Mouse (Mus musculus) CH12.LX (cell line): ENCODE data around the gene D230025D16Rik. TPM values are rescaled to one million over a fixed set of nuclear protein-coding genes. Genes with fewer than 3 reads are reported as not detected.

Source experiments
- DNase-seq: peaks from one replicate; pipeline ENCODE4 v3.0.0-alpha.2; 2013; ENCODE audit errors: extremely low read depth
- H3K27ac ChIP-seq: 2 replicates; pipeline ENCODE4 v1.5.1; 2012; ENCODE audit warnings: low read depth, mild to moderate bottlenecking, control low read depth, moderate library complexity; ENCODE audit not compliant: insufficient read depth
- H3K27me3 ChIP-seq: replicated peaks from 2 replicates; pipeline ENCODE3; 2012; ENCODE audit warnings: inconsistent platforms
- H3K36me3 ChIP-seq, 2 experiments: replicated peaks in 1 of 2; 2 replicates each; pipeline versions ENCODE3 to v1.6.1; 2012; ENCODE audit warnings: inconsistent platforms in 1 of 2, low read length in 1 of 2, mild to moderate bottlenecking in 1 of 2, mixed read lengths in 1 of 2, moderate library complexity in 1 of 2; ENCODE audit not compliant: control insufficient read depth in 1 of 2, insufficient read depth in 1 of 2
- H3K4me1 ChIP-seq, 2 experiments: 2 replicates each; pipeline ENCODE4 v1.6.1; 2012; ENCODE audit warnings: inconsistent platforms in 1 of 2, moderate library complexity in 1 of 2; ENCODE audit not compliant: insufficient read depth in 2 of 2, control insufficient read depth in 1 of 2
- H3K4me2 ChIP-seq: 2 replicates; pipeline ENCODE4 v1.6.1; 2012; ENCODE audit warnings: low read depth, mild to moderate bottlenecking, control low read depth; ENCODE audit not compliant: poor library complexity, insufficient read depth, severe bottlenecking
- H3K4me3 ChIP-seq, 3 experiments: fragments of 150-350 bp in 1 of 3; sonication (generic) in 1 of 3; replicated peaks in 1 of 3; 2 replicates each; pipeline versions ENCODE3 to v1.5.1; 2011 to 2012; ENCODE audit warnings: low read depth in 2 of 3, low read length in 2 of 3, mild to moderate bottlenecking in 2 of 3, moderate library complexity in 2 of 3, control low read depth in 1 of 3, improper control_type of control experiment in 1 of 3, inconsistent platforms in 1 of 3, mixed read lengths in 1 of 3; ENCODE audit not compliant: poor library complexity in 1 of 3
- H3K79me2 ChIP-seq: replicated peaks from 2 replicates; pipeline ENCODE4 v1.6.1; 2012; ENCODE audit warnings: mild to moderate bottlenecking, moderate library complexity; ENCODE audit not compliant: control insufficient read depth, poor library complexity, insufficient read depth, severe bottlenecking; ENCODE audit errors: extremely low read depth
- H3K9ac ChIP-seq: 2 replicates; pipeline ENCODE4 v1.6.1; 2012; ENCODE audit warnings: low read depth, mild to moderate bottlenecking, control low read depth, moderate library complexity; ENCODE audit not compliant: insufficient read depth
- H3K9me3 ChIP-seq: replicated peaks from 2 replicates; pipeline ENCODE3; 2012; ENCODE audit warnings: low read length, inconsistent platforms, mixed read lengths
- CTCF ChIP-seq, 2 experiments: IDR thresholded peaks in 1 of 2; conservative IDR thresholded peaks in 1 of 2; 2 replicates each; pipeline ENCODE4 v1.5.1; 2011 to 2012; ENCODE audit warnings: low read depth in 2 of 2, low read length in 2 of 2, improper control_type of control experiment in 1 of 2, inconsistent platforms in 1 of 2, mild to moderate bottlenecking in 1 of 2, moderate library complexity in 1 of 2
- ELF1 ChIP-seq: IDR thresholded peaks from 2 replicates; pipeline ENCODE4 v1.6.1; 2014; ENCODE audit warnings: low read depth, mild to moderate bottlenecking, inconsistent platforms, low read length, improper control_type of control experiment
- JUN ChIP-seq: IDR thresholded peaks from 2 replicates; pipeline ENCODE4 v1.6.1; 2011; ENCODE audit warnings: low read depth, mild to moderate bottlenecking, low read length, improper control_type of control experiment, moderate library complexity; ENCODE audit not compliant: insufficient read depth
- KAT2A ChIP-seq: IDR thresholded peaks from 2 replicates; pipeline ENCODE4 v1.6.1; 2012; ENCODE audit warnings: low read length, improper control_type of control experiment, inconsistent platforms; ENCODE audit not compliant: insufficient replicate concordance
- MAFK ChIP-seq: IDR thresholded peaks from 2 replicates; pipeline ENCODE4 v1.6.1; 2011; ENCODE audit warnings: low read length, improper control_type of control experiment; ENCODE audit not compliant: insufficient replicate concordance
- MAZ ChIP-seq: IDR thresholded peaks from 2 replicates; pipeline ENCODE4 v1.6.1; 2012; ENCODE audit warnings: low read depth, mild to moderate bottlenecking, inconsistent platforms, low read length, improper control_type of control experiment, moderate library complexity
- MXI1 ChIP-seq: IDR thresholded peaks from 2 replicates; pipeline ENCODE4 v1.6.1; 2011; ENCODE audit warnings: mild to moderate bottlenecking, low read depth, low read length, improper control_type of control experiment
- PAX5 ChIP-seq: IDR thresholded peaks from 2 replicates; pipeline ENCODE4 v1.6.1; 2012; ENCODE audit warnings: low read length, inconsistent platforms, mixed read lengths
- RAD21 ChIP-seq: IDR thresholded peaks from 2 replicates; pipeline ENCODE4 v1.6.1; 2011; ENCODE audit warnings: low read depth, mild to moderate bottlenecking, low read length, improper control_type of control experiment, moderate library complexity
- SMC3 ChIP-seq: IDR thresholded peaks from 2 replicates; pipeline ENCODE4 v1.6.1; 2011; ENCODE audit warnings: low read depth, low read length, improper control_type of control experiment
- UBTF ChIP-seq: IDR thresholded peaks from 2 replicates; pipeline ENCODE4 v1.6.1; 2012; ENCODE audit warnings: low read depth, mild to moderate bottlenecking, inconsistent platforms, low read length, improper control_type of control experiment, moderate library complexity
- USF2 ChIP-seq: conservative IDR thresholded peaks from 2 replicates; pipeline ENCODE4 v1.6.1; 2011; ENCODE audit warnings: low read depth, low read length, improper control_type of control experiment
- ZC3H11A ChIP-seq: IDR thresholded peaks from 2 replicates; pipeline ENCODE4 v1.6.1; 2012; ENCODE audit warnings: low read depth, mild to moderate bottlenecking, inconsistent platforms, low read length, improper control_type of control experiment
- ZKSCAN1 ChIP-seq: IDR thresholded peaks from 2 replicates; pipeline ENCODE4 v1.6.1; 2012; ENCODE audit warnings: low read depth, inconsistent platforms, low read length, improper control_type of control experiment, borderline replicate concordance
- ZMIZ1 ChIP-seq: IDR thresholded peaks from 2 replicates; pipeline ENCODE4 v1.6.1; 2012; ENCODE audit warnings: low read depth, mild to moderate bottlenecking, inconsistent platforms, low read length, improper control_type of control experiment
- ZNF384 ChIP-seq: IDR thresholded peaks from 2 replicates; pipeline ENCODE4 v1.6.1; 2012; ENCODE audit warnings: low read depth, low read length, improper control_type of control experiment, inconsistent platforms
- dilution Hi-C: fragments of 300-500 bp; cut with MboI; formaldehyde crosslinking; loops from 2 replicates; pipeline ENCODE4 v1.14.3; 2020; ENCODE audit warnings: low sequenced_read_pairs; ENCODE audit not compliant: extremely low pct_unique_long_range_greater_than_20kb, extremely low pct_ligation_motif_present
- in situ Hi-C: fragments of 300-500 bp; cut with MboI; formaldehyde crosslinking; loops from 3 replicates; pipeline ENCODE4 v1.14.3; 2019; ENCODE audit warnings: low sequenced_read_pairs, low pct_ligation_motif_present, low pct_unique_long_range_greater_than_20kb, mixed read lengths
- polyA plus RNA-seq: library from polyadenylated mRNA; unstranded; fragments of >175 nt; gene quantifications from 2 replicates; pipeline ENCODE4 v1.2.1, GENCODE M21; 2012; ENCODE audit warnings: low read depth; ENCODE audit not compliant: insufficient read length
- total RNA-seq, 2 experiments: library from RNA; depleted of rRNA; stranded (reverse); fragments of 300-350 nt in 1 of 2; fragments of >200 nt in 1 of 2; gene quantifications; 2 replicates each; pipeline ENCODE4 v1.2.3; 2012 to 2014

The D230025D16Rik gene
- total and polyA plus RNA-seq, 3 experiments: 10.7 to 21.5 (median 14.0) TPM

DNA sequence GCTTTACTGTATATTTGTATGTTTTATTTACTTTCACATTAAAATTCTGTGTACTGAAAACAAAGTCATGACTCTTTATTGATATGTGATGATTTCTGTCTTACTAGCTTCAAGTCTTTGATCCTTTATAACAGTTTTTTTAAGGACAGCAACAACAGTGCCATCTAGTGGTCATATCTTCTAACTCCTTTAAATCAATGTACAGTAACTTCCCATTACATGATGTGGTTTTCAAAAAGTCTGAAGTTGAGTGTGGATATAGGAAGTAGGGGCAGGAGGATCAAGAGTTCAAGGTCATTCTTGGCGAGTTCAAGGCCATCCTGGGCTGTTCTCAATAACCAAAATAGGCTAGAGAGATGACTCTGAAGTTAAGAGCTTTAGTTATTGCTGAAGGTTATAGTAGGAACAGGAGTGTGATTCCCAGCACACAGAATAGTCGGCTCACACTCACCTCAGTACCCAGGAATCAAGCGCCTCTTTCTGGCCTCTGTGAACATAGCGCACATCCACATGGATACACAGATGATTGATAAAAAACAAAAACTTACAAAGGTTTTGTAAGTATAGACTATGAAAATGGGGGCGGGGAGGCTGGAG, 6.9 kb upstream of the D230025D16Rik start:
- dilution Hi-C loops (no loop called here), in situ Hi-C loops (no loop called here)
- DNase-seq: peak; percentile 60
- no peaks in the 10 kb centered on the region for H3K27me3 ChIP-seq
- H3K79me2 ChIP-seq: no peaks in the 10 kb centered on the region
- H3K9ac ChIP-seq: no peak overlapping the region
- TF ChIP-seq ZKSCAN1 (no peak), ZC3H11A (peak; percentile 20; the same call in 1 of the 2 replicates), KAT2A (no peak), SMC3 (peak; percentile 64), PAX5 (no peak), MAFK (no peak), ZMIZ1 (no peak), MXI1 (no peak), ZNF384 (peak; percentile 84), CTCF (conservative IDR thresholded peaks at IDR 0.05 in 1 of 2, IDR thresholded peaks at IDR 0.05 in 1 of 2; ENCODE audit: low read depth in 2 of 2, low read length in 2 of 2) (peak; percentile 45 to 77; a peak in 3 of 4 replicates), UBTF (no peak), RAD21 (peak; percentile 66)
- no peak overlapping the region for H3K4me3 ChIP-seq
- no peaks in the 10 kb centered on the region for H3K9me3 ChIP-seq
- no peak overlapping the region for H3K4me2 ChIP-seq
- H3K36me3 ChIP-seq: peaks cover 6 to 38% of the 10 kb centered on the region in 2 experiments
- H3K27ac ChIP-seq: no peak overlapping the region
- H3K4me1 ChIP-seq: no peaks in the 10 kb centered on the region

DNA sequence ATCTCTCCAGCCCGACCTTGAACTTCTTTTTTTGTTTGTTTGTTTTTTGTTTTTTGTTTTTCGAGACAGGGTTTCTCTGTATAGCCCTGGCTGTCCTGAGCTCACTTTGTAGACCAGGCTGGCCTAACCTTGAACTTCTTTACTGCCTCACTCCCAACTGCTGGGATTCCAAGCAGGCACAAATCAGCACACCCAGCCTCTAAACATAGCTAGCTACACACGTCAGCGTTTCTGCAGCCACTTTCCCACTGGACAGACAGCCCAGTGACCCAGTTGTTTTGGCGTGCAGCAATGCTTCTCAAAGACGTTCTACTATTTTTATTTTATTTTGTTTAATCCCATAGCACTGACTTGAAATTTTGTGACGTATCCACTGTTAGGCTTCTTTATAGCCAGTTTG, 1.1 kb upstream of the D230025D16Rik start:
- H3K27ac ChIP-seq: no peak overlapping the region
- no peak for TF ChIP-seq CTCF (conservative IDR thresholded peaks at IDR 0.05 in 1 of 2, IDR thresholded peaks at IDR 0.05 in 1 of 2; ENCODE audit: low read depth in 2 of 2, low read length in 2 of 2)
- TF ChIP-seq JUN: no peak
- no peak for TF ChIP-seq ZKSCAN1
- TF ChIP-seq MAZ: no peak
- no peak for TF ChIP-seq USF2
- TF ChIP-seq ELF1: no peak
- TF ChIP-seq, all 38 proteins: peak for 0
- Histone ChIP-seq H3K36me3 (peaks cover 0 to 9% of the 10 kb centered on the region in 2 experiments), H3K9ac (no peak overlapping the region), H3K27me3 (no peaks in the 10 kb centered on the region), H3K4me2 (no peak overlapping the region), H3K79me2 (peaks cover 18% of the 10 kb centered on the region), H3K4me1 (peaks cover 3 to 20% of the 10 kb centered on the region in 2 experiments; a peak in 3 of 4 replicates), H3K4me3 (no peak overlapping the region), H3K9me3 (no peaks in the 10 kb centered on the region)
- in situ Hi-C loops (no loop called here), dilution Hi-C loops (no loop called here)
- no peak for DNase-seq
